Mouse (Mus musculus) liver, embryonic 14.5 days (tissue): ENCODE measurements around the gene Klhdc7b.

ENCODE experiments used
- CTCF ChIP-seq: IDR thresholded peaks from 2 replicates; pipeline ENCODE4 v1.5.1; 2016; ENCODE audit warnings: antibody characterized with exemption, low read depth, control low read depth
- EP300 ChIP-seq: IDR thresholded peaks from 2 replicates; pipeline ENCODE4 v1.6.1; 2016; ENCODE audit warnings: antibody characterized with exemption, low read depth

DNA sequence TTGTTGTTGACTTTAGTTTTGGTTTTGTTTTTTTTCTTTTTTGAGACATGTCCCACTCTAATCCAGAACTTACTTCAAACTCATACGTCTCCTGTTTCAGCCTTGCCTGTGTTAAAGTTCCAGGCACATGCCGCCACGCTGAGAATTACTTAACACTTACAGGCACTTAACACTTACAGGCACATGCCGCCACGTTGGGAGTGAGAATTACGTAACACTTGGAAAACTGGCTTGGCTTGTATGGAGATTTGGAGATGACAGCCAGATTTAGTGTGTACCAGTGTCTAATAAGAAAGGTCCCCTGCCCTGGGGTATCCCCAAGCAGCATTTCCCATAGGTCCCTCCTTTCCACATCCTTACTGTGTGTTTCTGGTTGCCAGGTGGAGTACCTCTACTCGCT is 21.7 kb upstream of the Klhdc7b start:
- TF ChIP-seq CTCF (no peak), EP300 (no peak)
